Mouse (Mus musculus): ENCODE measurements around the gene Fam214a. TPM values are rescaled to one million over a fixed set of nuclear protein-coding genes. Genes with fewer than 3 reads are reported as not detected.

The Fam214a gene
- polyA plus RNA-seq (2015; fragmentation: Nextera tagmentation; extraction: Ambion mirVana) = 17.3 and 19.2 TPM in 2 replicates

DNA sequence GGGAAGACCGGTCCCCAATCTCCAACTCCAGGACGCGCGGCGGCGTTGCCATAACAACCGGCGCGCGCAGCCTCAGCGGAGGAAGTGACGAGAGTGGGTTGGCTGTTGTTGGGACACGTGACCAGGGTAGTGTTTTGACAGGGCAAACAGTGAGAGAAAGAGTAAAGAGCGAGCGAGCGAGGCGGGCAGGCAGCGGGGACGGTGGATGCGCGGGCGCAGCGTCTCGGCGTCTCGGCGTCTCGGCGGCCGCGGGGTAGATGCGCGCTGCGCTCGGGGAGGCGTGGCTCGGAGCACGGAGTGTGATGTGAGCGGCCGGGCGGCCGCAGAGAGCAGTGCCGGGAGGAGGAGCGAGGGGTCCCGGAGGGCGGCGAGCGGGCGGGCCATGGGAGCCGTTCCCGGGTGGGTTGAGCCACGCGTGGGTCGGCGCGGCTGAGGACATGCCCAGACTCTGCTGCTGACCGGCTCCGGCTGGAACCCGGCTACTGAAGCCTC lies at the start of gene Fam214a:
Gene Fam214a (plus strand): TSS at position 129 of the 492 bp plus-strand sequence.
- WGBS = under 1% methylated on average over 57 of the region's 59 CpGs
- Histone ChIP-seq H3K36me3 (0 out of 2 replicates have a peak, but pooled peaks cover 4% of the 10 kb centered on the region), H3K9ac (replicated peaks) (peak within 1 kb of the TSS; percentile 80), H3K27ac (replicated peaks) (peak within 1 kb of the TSS; percentile 92), H3K27me3 (replicated peaks) (no peaks in the 10 kb centered on the region), H3K4me2 (peak within 1 kb of the TSS; percentile 82), H3K4me1 (peaks cover 18% of the 10 kb centered on the region), H3K4me3 (replicated peaks) (peak within 1 kb of the TSS; percentile 65), H3K9me3 (replicated peaks) (no peaks in the 10 kb centered on the region)
- peak; percentile 98 for ATAC-seq (ENCODE audit: low FRiP score)

DNA sequence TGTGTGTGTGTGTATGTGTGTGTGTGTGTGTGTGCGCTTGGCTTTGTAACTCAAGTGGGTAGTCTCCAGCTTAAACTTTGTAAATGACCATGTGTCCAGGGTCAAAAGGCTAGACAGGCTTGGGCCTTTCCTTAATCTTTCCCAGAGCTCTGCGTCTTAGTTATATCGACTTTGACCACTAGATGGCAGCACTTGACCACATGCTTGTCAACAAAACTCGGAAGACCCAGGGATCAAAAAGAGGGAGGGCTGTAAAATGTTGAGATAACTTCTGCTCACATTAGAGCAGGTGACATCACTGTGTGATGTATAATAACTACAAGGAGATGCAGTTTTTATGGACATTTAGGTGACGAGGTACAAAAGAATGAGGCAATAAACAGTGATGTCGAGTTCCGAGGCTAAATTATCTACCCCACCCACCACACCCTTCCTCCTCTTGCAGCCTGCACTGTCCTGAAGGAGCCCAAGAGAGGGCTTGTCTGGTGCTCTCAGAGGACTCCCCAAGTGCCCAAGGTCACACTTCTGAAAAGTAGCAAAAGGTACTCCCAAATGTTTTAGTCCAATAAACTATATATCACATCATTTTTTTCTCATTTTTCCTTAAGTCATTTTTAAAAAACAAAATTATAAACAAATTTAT lies 47.7 kb upstream of the Fam214a start:
- Histone ChIP-seq H3K36me3 (no peaks in the 10 kb centered on the region), H3K9me3 (replicated peaks) (no peaks in the 10 kb centered on the region), H3K4me2 (no peak overlapping the region), H3K4me3 (replicated peaks) (no peak overlapping the region), H3K9ac (replicated peaks) (no peak overlapping the region), H3K27ac (replicated peaks) (no peak overlapping the region), H3K27me3 (replicated peaks) (no peaks in the 10 kb centered on the region), H3K4me1 (no peaks in the 10 kb centered on the region)
- ATAC-seq (ENCODE audit: low FRiP score) = peak; percentile 63; the same call in 1 of the 2 replicates
- WGBS = 6% methylated on average over 7 of the region's 7 CpGs

DNA sequence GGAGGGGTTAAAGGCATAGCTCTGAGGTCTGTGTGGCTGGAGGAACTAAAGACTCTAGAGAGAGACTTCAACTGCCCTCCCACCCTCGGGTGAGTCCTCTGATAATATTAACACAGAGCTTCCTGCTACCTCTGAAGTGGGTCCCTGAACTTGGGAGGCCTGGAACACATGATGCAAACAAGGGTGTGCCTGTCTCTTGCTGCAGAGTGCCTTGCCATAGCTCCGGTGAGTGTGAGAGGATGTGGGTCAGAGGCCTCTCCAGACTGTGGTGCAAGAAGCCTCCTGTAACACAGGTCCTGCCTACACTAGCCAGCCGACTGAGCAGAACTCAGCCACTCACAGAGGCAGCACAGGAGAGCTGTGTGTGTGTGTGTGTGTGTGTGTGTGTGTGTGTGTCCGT lies 45.7 kb upstream of the Fam214a start:
- no peaks in the 10 kb centered on the region for H3K36me3 ChIP-seq
- H3K27me3 ChIP-seq (replicated peaks) = no peaks in the 10 kb centered on the region
- H3K4me3 ChIP-seq (replicated peaks) = no peak overlapping the region
- no peak overlapping the region for H3K4me2 ChIP-seq
- no peak for ATAC-seq (ENCODE audit: low FRiP score)
- 63% methylated on average over 4 of the region's 4 CpGs for WGBS
- no peak overlapping the region for H3K27ac ChIP-seq (replicated peaks)
- H3K4me1 ChIP-seq = no peaks in the 10 kb centered on the region
- H3K9me3 ChIP-seq (replicated peaks) = no peaks in the 10 kb centered on the region
- H3K9ac ChIP-seq (replicated peaks) = no peak overlapping the region

DNA sequence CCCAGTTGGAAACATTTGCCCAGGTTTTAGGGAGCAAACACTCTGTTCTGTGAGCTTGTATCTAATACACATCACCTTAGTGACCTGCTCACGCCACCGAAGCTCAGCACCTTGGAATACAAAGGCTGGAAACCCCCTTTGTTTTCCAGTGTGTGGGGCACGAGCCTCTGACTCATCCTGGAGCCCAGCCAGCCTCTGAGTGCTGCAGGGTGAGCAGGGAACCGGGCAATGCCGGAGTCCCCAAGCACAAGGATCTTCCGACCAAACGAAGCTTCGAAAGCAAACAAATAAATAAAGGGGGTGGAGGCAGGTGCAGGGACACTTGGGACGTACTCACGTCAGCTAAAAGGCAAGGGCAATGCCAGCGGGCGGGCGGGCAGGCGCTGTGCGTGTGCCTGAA lies 43.4 kb upstream of the Fam214a start:
- Histone ChIP-seq H3K4me2 (no peak overlapping the region), H3K4me1 (no peaks in the 10 kb centered on the region), H3K36me3 (no peaks in the 10 kb centered on the region), H3K27me3 (replicated peaks) (no peaks in the 10 kb centered on the region), H3K4me3 (replicated peaks) (no peak overlapping the region), H3K9me3 (replicated peaks) (no peaks in the 10 kb centered on the region), H3K9ac (replicated peaks) (no peak overlapping the region), H3K27ac (replicated peaks) (no peak overlapping the region)
- 51% methylated on average over 15 of the region's 15 CpGs for WGBS
- ATAC-seq (ENCODE audit: low FRiP score) = no peak

DNA sequence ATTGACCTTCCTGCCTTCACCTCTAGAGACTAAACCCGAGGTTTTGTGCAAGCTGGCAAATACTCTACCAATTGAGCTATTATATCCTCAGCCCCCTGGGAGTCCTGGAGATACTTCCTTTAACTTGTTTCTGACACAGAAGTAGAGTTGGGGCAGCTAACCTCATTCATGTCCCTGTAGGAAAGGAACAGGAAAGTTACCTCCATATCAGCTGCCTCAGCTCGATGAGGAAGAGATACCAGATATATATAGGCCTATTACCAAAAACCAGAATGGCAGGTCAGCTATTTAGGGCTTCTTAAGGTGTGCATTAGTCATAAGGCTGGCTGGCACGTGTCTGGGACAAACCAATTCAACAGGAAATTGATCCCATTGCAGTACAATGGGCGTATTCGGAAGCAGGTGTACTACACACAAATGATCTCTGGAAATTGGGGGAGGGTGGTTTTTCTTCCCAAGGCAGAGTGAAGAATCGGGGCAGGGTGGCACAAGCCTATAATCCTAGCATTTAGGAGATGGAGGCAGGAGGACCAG lies 42.4 kb upstream of the Fam214a start:
- Histone ChIP-seq H3K27ac (replicated peaks) (no peak overlapping the region), H3K4me3 (replicated peaks) (no peak overlapping the region), H3K27me3 (replicated peaks) (no peaks in the 10 kb centered on the region), H3K4me2 (no peak overlapping the region), H3K9me3 (replicated peaks) (no peaks in the 10 kb centered on the region), H3K9ac (replicated peaks) (no peak overlapping the region), H3K4me1 (no peaks in the 10 kb centered on the region), H3K36me3 (no peaks in the 10 kb centered on the region)
- 84% methylated on average over 6 of the region's 6 CpGs for WGBS
- ATAC-seq (ENCODE audit: low FRiP score) = no peak

DNA sequence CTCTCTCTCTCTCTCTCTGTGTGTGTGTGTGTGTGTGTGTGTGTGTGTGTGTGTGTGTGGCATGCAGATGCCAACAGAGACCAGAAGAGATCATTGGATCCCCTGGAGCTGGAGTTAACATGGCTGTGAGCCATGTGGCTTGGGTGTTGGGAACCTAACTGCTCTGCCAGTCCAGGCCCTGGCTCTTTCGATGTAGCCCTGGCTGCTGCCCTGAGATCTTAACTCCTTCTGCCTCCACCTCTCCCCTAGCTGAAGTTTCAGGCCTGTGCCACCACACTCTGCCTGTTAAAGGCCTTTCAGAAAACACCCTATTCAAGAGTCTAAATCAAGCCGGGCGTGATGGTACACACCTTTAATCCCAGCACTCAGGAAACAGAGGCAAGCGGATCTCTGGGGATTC lies 41.3 kb upstream of the Fam214a start:
- 73% methylated on average over 4 of the region's 4 CpGs for whole genome bisulfite sequencing
- no peak overlapping the region for H3K4me2 ChIP-seq
- H3K27me3 ChIP-seq (replicated peaks) = no peaks in the 10 kb centered on the region
- no peaks in the 10 kb centered on the region for H3K4me1 ChIP-seq
- no peak overlapping the region for H3K4me3 ChIP-seq (replicated peaks)
- H3K9me3 ChIP-seq (replicated peaks) = no peaks in the 10 kb centered on the region
- no peak overlapping the region for H3K27ac ChIP-seq (replicated peaks)
- no peak overlapping the region for H3K9ac ChIP-seq (replicated peaks)
- no peaks in the 10 kb centered on the region for H3K36me3 ChIP-seq
- ATAC-seq (ENCODE audit: low FRiP score) = no peak

DNA sequence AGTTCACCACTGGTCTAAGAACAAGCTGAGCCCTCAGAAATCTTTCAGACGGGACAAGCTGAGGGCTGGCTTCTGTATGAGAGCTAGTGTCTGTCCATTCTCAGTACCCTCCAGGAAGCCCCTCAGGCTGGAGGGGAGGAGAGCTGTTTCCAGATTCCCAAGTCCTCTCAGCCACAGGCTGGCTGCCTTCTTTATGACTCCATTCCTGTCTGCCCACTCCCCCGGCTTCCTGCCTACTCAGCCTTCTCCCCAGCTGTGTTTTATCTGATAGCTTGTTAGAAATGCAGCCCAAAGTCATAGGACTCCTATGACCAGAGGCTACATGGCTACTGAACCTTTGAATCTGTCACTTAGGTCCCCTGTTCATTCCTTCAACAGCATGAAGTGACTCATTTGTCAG lies 40.8 kb upstream of the Fam214a start:
- H3K36me3 ChIP-seq = no peaks in the 10 kb centered on the region
- H3K9me3 ChIP-seq (replicated peaks) = no peaks in the 10 kb centered on the region
- H3K4me2 ChIP-seq = no peak overlapping the region
- no peak overlapping the region for H3K27ac ChIP-seq (replicated peaks)
- no peak overlapping the region for H3K4me3 ChIP-seq (replicated peaks)
- no peak overlapping the region for H3K9ac ChIP-seq (replicated peaks)
- H3K4me1 ChIP-seq = no peaks in the 10 kb centered on the region
- H3K27me3 ChIP-seq (replicated peaks) = no peaks in the 10 kb centered on the region
- ATAC-seq (ENCODE audit: low FRiP score) = no peak
- WGBS = 59% methylated on average over 2 of the region's 2 CpGs

DNA sequence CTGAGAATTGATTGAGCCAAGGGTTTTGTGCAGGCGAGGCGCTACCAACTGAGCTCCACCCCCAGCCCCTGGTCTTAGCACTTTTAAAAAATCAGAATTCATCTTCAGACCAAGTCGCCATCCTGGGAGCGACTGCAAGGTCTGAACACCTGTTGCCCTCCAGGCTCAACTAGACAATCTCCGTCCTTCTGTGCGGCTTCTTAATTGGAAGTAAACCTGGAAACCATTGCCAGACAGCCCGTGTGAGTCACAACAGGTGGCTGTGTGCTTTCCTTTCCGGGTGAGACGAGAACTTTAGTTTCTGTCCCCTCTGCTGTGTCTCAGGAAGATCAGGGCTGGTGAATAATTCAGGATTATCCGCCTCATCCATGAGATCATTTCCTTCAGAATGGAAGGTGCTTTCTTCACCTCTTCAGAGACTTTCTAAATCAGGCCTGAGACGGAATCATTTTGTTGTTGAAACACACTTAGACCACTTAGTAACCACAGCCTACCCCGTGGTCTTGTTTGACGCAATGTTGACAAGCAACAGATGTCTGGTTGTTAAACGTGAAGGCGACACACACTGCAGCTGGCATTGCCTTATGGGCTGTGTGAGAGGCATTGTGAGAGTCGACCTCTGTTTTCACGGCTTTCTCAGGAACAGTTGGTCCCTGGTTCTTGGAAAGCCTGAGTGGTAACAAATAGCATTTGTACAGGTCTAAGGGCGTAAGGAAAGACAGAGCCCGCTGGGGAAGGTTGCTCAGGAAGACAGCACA lies 39.9 kb upstream of the Fam214a start:
- H3K36me3 ChIP-seq = no peaks in the 10 kb centered on the region
- H3K4me1 ChIP-seq = no peaks in the 10 kb centered on the region
- H3K27ac ChIP-seq (replicated peaks) = no peak overlapping the region
- H3K27me3 ChIP-seq (replicated peaks) = no peaks in the 10 kb centered on the region
- no peak for ATAC-seq (ENCODE audit: low FRiP score)
- no peak overlapping the region for H3K4me3 ChIP-seq (replicated peaks)
- no peak overlapping the region for H3K9ac ChIP-seq (replicated peaks)
- 72% methylated on average over 19 of the region's 19 CpGs for WGBS
- no peak overlapping the region for H3K4me2 ChIP-seq
- H3K9me3 ChIP-seq (replicated peaks) = peaks cover 6% of the 10 kb centered on the region; the same call in 1 of the 2 replicates

DNA sequence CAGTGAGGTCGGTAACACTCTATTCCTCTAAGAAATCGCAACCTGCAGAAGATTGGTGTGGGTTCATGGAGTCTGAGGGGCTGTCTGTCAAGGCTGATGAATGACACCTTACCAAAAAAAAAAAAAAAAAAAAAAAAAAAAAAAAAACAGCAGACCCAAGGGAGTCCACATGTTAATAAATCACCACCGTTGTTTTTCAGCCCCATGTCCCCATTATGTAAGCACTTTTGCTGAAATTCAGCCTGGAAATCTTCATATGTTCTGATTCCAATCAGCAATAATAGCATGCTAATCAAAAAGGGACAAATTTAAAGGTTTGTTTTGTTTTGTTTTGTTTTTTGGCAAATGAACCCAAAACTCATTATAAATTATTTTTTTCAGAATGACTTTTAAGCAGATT lies 37.1 kb upstream of the Fam214a start:
- Histone ChIP-seq H3K9me3 (replicated peaks) (peaks cover 6% of the 10 kb centered on the region; the same call in 1 of the 2 replicates), H3K4me1 (no peaks in the 10 kb centered on the region), H3K4me2 (no peak overlapping the region), H3K27me3 (replicated peaks) (no peaks in the 10 kb centered on the region), H3K9ac (replicated peaks) (no peak overlapping the region), H3K27ac (replicated peaks) (no peak overlapping the region), H3K36me3 (no peaks in the 10 kb centered on the region), H3K4me3 (replicated peaks) (no peak overlapping the region)
- WGBS = 85% methylated on average over 3 of the region's 3 CpGs
- no peak for ATAC-seq (ENCODE audit: low FRiP score)

DNA sequence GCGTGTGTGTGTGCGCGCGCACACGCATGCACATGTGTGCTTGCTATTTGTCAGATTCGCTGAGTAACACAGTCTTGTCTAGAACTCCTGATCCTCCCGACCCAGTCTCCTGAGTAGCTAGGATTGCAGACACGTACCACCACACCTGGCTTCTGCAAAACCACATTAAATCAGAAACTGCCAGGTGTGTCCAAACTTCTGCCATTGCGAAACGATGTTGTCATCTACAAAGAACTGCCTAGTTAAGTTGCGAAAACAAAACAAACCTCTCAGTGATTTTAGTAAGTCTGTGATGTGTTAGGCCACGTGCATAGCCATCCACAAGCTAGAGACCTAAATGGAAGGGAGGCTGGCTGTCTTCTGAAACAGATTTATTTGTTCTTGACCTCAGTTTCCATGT lies 32.2 kb upstream of the Fam214a start:
- Histone ChIP-seq H3K36me3 (no peaks in the 10 kb centered on the region), H3K4me1 (peaks cover 5% of the 10 kb centered on the region; the same call in 1 of the 2 replicates), H3K27me3 (replicated peaks) (no peaks in the 10 kb centered on the region), H3K9ac (replicated peaks) (no peak overlapping the region), H3K4me3 (replicated peaks) (no peak overlapping the region), H3K4me2 (no peak overlapping the region), H3K9me3 (replicated peaks) (peaks cover 6% of the 10 kb centered on the region; the same call in 1 of the 2 replicates), H3K27ac (replicated peaks) (no peak overlapping the region)
- 97% methylated on average over 12 of the region's 12 CpGs for WGBS
- ATAC-seq (ENCODE audit: low FRiP score) = no peak

DNA sequence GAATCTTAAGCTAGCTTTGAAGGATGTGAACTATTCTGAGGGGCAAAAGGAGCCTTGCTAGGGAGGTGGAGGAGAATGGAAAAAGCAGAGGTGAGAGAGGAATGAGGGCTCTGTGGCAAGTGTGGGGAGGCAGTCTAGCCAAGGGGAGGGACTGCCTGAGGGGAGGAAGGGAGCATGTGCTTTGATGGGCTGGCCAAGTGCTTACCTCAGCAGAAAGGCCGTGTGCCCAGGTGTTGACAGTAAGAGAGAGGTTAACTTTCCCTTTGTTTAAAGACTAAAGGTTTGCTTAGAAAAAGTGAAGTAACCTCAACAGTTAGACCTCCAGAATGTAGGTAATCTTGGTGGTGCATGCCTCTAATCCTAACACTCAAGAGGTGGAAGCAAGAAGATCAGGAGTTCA lies 31.3 kb upstream of the Fam214a start:
- no peak overlapping the region for H3K27ac ChIP-seq (replicated peaks)
- 53% methylated on average over 1 of the region's 1 CpGs for WGBS
- peaks cover 8% of the 10 kb centered on the region; the same call in 1 of the 2 replicates for H3K4me1 ChIP-seq
- H3K4me3 ChIP-seq (replicated peaks) = no peak overlapping the region
- no peaks in the 10 kb centered on the region for H3K27me3 ChIP-seq (replicated peaks)
- H3K36me3 ChIP-seq = no peaks in the 10 kb centered on the region
- H3K9ac ChIP-seq (replicated peaks) = no peak overlapping the region
- peaks cover 6% of the 10 kb centered on the region; the same call in 1 of the 2 replicates for H3K9me3 ChIP-seq (replicated peaks)
- no peak overlapping the region for H3K4me2 ChIP-seq
- ATAC-seq (ENCODE audit: low FRiP score) = no peak

DNA sequence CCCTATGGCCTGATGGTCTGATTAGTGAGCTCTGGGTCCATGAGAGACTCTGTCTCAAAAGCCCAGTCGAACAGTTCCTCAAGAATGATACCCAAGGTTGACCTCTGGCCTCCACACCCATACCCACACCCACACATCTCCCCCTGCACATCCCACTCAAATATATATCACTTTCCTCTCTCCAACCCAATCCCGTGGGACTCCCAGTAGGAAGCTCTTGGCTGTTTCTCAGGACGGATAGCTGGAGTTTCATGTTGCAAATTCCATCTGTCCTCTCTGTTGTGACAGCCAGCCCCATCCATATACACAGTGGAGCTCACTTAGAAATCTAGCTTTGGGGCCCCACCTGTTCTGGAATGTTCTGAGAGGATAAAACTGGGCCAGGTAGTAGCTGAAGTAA lies 29.8 kb upstream of the Fam214a start:
- WGBS = 71% methylated on average over 3 of the region's 3 CpGs
- Histone ChIP-seq H3K4me2 (no peak overlapping the region), H3K27ac (replicated peaks) (no peak overlapping the region), H3K36me3 (no peaks in the 10 kb centered on the region), H3K4me3 (replicated peaks) (no peak overlapping the region), H3K9me3 (replicated peaks) (no peaks in the 10 kb centered on the region), H3K4me1 (peaks cover 8% of the 10 kb centered on the region; the same call in 1 of the 2 replicates), H3K27me3 (replicated peaks) (no peaks in the 10 kb centered on the region), H3K9ac (replicated peaks) (no peak overlapping the region)
- ATAC-seq (ENCODE audit: low FRiP score) = no peak
